Mouse (Mus musculus) G1E-ER4 (cell line): Measurements from ENCODE around the gene Rasd1. TPM values are rescaled to one million over a fixed set of nuclear protein-coding genes. Genes with fewer than 3 reads are reported as not detected.

Experiments
- GATA1 ChIP-seq: IDR thresholded peaks from one replicate; pipeline ENCODE4 v1.8.0; 2012; ENCODE audit warnings: low read length, inconsistent platforms
- polyA plus RNA-seq: library from polyadenylated mRNA; stranded (reverse); fragments of >175 nt; gene quantifications from 2 replicates; pipeline ENCODE4 v1.2.3, GENCODE M21; 2012

Rasd1 gene
- polyA plus RNA-seq, 1 experiment: 0.04 TPM

GRCm38 (mm10) chr11:59965227-59966101 is 720 bp upstream of the Rasd1 start:
- no peak for TF ChIP-seq GATA1

GRCm38 (mm10) chr11:59964163-59964758 is 483 bp downstream of the Rasd1 start:
- TF ChIP-seq GATA1: no peak

DNA sequence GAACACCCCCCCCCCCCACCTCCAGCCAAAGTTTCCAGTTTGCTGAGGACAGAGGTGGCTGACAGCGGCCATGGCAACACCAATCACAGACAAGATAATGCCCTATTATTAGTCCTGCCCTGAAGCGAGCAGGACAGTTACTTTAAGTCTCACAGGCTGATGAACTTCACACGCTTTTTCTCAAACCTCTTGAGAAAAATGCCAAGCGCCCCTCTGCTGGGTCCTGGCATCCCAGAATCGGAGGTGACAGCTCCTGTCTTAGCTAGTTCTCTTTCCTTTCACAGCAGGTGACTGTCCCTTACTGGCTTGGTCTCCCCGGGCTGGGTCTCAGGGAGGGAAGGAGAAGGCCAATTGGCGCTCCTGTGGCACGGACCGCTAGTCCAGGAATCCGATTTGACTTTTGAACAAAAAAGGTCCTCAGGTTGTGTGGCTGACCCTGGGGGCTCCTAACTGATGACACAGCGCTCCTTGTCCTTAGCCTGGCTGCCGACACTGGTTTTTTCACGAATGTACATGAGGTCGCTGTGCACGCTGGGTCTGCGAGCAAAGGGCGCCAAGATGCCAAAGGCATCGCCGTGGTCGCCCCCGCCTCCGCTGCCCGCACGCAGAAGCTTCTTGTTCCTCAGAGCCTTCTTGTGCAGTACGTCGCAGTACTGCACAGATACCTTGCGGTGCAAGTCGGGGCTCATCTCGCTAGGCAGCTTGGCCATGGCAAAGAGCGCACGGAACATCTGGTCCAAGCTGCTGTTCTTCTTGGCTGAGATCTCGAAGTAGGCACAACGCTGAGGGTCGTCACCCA is 1.2 kb downstream of the Rasd1 start:
- no peak for TF ChIP-seq GATA1

- no peak for TF ChIP-seq GATA1
Observed at GRCm38 (mm10) chr11:59962590-59962989, 2.2 kb downstream of the Rasd1 start.

- no peak for TF ChIP-seq GATA1
Observed at GRCm38 (mm10) chr11:59961338-59961875, 3.3 kb downstream of the Rasd1 start.

DNA sequence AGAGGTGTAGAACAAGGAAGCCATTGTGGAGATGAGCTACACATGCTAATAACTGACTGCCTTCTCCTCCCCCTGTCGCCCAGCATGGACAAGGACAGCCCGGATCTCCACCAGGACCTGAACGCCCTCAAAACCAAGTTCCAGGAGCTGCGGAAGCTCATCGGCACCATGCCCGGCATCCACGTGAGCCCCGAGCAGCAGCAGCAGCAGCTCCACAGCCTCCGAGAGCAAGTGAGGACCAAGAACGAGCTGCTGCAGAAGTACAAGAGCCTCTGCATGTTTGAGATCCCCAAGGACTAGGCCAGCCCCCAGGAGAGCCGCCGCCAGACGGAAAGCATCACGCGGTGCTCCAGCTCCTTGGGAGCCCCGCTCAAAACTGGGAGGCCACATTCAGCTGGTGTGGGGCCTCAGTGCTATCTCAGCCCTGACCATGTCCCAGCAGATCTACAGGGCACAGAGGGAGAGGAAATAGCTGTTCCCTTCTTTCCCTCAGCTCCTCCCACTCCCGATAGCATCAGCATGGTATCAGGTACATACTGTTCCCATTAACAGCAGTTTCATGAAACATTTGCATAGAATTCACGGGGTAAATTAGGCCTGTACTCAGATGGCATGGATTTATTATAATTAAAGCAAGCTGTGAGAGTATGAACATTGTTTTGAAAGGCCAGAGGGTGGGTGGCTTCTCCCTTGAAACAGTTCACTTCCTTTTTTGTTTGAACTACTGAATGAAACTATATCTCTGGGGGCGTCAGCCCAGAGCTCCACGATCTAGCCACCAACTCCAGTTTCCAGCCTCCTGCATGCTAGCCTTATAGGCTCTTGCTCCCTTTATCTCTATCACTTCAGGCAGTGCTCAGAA is 4.0 kb downstream of the Rasd1 start:
- TF ChIP-seq GATA1: no peak

- TF ChIP-seq GATA1: no peak
Observed at GRCm38 (mm10) chr11:59959453-59959852, 5.3 kb downstream of the Rasd1 start.

DNA sequence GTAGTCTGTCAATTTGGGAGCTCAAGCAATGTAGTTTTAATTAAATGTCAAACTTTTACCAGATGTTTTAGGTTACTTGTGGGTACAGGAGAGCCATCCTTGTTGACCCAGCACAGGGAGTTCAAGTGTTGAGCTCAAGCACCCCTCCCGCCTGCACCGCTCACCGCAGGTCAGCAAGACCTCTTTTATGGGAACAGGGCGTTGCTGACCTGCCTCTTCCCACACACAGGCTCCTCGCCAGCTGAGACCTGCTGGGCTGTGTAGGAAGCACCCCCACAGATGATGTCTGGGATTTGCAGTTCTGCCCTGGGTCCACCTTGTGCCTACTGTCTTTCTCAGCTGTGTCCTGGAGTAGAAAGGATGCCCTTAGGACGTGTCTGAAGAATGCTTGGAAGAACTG is 8.0 kb downstream of the Rasd1 start:
- TF ChIP-seq GATA1: no peak

DNA sequence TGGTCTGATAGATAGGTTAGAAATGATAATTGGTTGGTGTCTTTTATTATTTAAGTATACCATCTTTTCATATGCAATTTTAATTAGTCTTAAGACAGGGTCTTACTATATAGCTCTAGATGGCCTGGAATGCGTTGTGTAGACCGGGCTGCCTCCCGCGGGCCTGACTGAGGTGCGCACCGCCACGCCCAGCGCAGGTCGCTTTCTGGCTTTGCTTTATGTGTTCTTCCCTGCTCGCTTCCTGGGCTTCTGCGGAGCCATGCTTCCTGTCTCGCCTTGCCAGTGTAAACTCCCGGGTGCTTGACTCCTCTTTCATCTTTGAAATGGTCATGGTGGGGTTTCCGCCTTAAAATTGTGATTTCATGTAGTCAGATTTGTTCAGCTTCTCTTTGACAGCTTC is 11.9 kb downstream of the Rasd1 start:
- no peak for TF ChIP-seq GATA1

DNA sequence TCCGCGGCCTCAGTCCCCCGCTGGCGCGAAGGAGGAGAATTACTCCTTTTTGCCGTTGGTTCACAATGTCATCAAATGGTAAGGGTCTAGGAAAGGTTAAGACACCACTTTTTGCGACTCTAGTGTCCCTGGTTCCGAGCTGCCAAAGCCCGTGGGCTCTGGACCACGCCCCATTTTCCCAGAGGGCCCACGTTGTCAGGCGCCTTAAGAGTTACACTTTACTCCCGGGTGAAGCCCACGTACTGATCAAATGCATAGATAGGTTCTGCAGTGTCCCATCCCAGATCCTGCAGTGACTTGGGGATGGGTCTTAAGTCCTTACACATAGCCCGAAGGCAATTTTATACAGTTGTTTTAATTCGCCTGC is 16.4 kb downstream of the Rasd1 start:
- no peak for TF ChIP-seq GATA1

GRCm38 (mm10) chr11:59947752-59948400 is 16.9 kb downstream of the Rasd1 start, which contains the start of gene Med9:
Gene Med9 (plus strand): TSS chr11:59948206.
- TF ChIP-seq GATA1: no peak

- no peak for TF ChIP-seq GATA1
Observed at GRCm38 (mm10) chr11:59941391-59941790, 23.4 kb downstream of the Rasd1 start.

- TF ChIP-seq GATA1: peak; percentile 22
Observed at GRCm38 (mm10) chr11:59940645-59941044, 24.1 kb downstream of the Rasd1 start.

DNA sequence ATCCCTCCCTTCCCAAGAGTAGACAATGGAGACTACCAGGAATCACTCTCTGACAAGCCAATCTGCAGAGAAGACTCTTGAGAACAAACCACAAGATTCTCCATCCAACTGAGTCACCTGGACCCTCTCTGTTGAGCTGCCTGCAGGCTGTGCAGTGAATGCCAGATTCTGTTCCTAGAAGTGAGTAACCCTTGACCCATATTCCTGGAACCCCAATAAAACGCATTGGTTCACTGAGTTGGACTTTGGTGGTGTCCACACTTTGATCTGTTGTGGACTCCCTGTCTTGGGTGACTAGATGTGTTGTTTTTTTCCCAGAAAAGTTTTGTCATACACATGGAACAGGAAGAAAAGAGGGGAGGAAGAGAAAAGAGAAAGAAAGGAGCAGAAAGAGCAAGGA is 24.9 kb downstream of the Rasd1 start:
- no peak for TF ChIP-seq GATA1
